Mouse (Mus musculus) cortical plate, adult 2 months (tissue): Measurements from ENCODE around the gene Slc22a15.

ENCODE experiments used
- CTCF ChIP-seq: fragments of 200-500 bp; IDR thresholded peaks from 2 replicates; pipeline ENCODE4 v1.5.1; 2011; ENCODE audit warnings: mild to moderate bottlenecking, control low read depth, low read length; ENCODE audit not compliant: insufficient read depth; ENCODE audit errors: extremely low read depth
- POLR2A ChIP-seq: fragments of 200-500 bp; IDR thresholded peaks from 2 replicates; pipeline ENCODE4 v1.6.1; 2011; ENCODE audit warnings: mild to moderate bottlenecking, low read length, control low read depth; ENCODE audit not compliant: insufficient read depth; ENCODE audit errors: extremely low read depth

- TF ChIP-seq CTCF (peak; percentile 18; the same call in 1 of the 2 replicates), POLR2A (no peak)
Observed at GRCm38 (mm10) chr3:101952577-101952976, 28.3 kb upstream of the Slc22a15 start.
